Mouse (Mus musculus) liver, embryonic 15.5 days (tissue): ENCODE results near the gene Pdgfb. TPM values are rescaled to one million over a fixed set of nuclear protein-coding genes. Genes with fewer than 3 reads are reported as not detected.

Experiments
- ATAC-seq: fragments of 200-750 bp; cut with Nextera tagmentation; 2 replicates; pipeline ENCODE4 v1.8.0; 2017; ENCODE audit warnings: moderate number of reproducible peaks, mild to moderate bottlenecking, moderate library complexity; ENCODE audit not compliant: insufficient read depth
- H3K27ac ChIP-seq: fragments of 300-500 bp; sonication (generic); replicated peaks from 2 replicates; pipeline ENCODE4 v1.5.1; 2015; ENCODE audit warnings: mild to moderate bottlenecking, inconsistent platforms
- H3K27me3 ChIP-seq: fragments of 300-500 bp; sonication (generic); 2 replicates; pipeline ENCODE4 v1.6.1; 2015; ENCODE audit warnings: mild to moderate bottlenecking, inconsistent platforms
- H3K36me3 ChIP-seq: fragments of 300-500 bp; sonication (generic); replicated peaks from 2 replicates; pipeline ENCODE4 v1.6.1; 2015; ENCODE audit warnings: moderate library complexity, mild to moderate bottlenecking, inconsistent platforms
- H3K4me1 ChIP-seq: fragments of 300-500 bp; sonication (generic); replicated peaks from 2 replicates; pipeline ENCODE4 v1.6.1; 2015; ENCODE audit warnings: inconsistent platforms
- H3K4me2 ChIP-seq: fragments of 300-500 bp; sonication (generic); 2 replicates; pipeline ENCODE4 v1.6.1; 2015; ENCODE audit warnings: moderate library complexity, mild to moderate bottlenecking, inconsistent platforms
- H3K4me3 ChIP-seq: fragments of 300-500 bp; sonication (generic); replicated peaks from 2 replicates; pipeline ENCODE4 v1.5.1; 2015; ENCODE audit warnings: mild to moderate bottlenecking, inconsistent platforms
- H3K9ac ChIP-seq: fragments of 300-500 bp; sonication (generic); 2 replicates; pipeline ENCODE4 v1.6.1; 2015; ENCODE audit warnings: moderate library complexity, mild to moderate bottlenecking, inconsistent platforms
- H3K9me3 ChIP-seq: fragments of 300-500 bp; sonication (generic); replicated peaks from 2 replicates; pipeline ENCODE4 v1.6.1; 2016; ENCODE audit warnings: inconsistent platforms
- WGBS: fragments of 180-500 bp; shearing (Covaris S2); methylation state at CpG from one replicate; pipeline ENCODE4 v1.1.7; 2015; ENCODE audit warnings: mixed read lengths; ENCODE audit not compliant: insufficient replicate concordance; 5-methylcytosine and 5-hydroxymethylcytosine counted together
- polyA plus RNA-seq: library from polyadenylated mRNA; unstranded; fragments of >200 nt; fragmentation: Nextera tagmentation; extraction: Ambion mirVana; gene quantifications from 2 replicates; pipeline ENCODE4 v1.2.1, GENCODE M21; 2015

The Pdgfb gene
- polyA plus RNA-seq, 1 experiment from 2014 or later: 0.51 TPM

DNA sequence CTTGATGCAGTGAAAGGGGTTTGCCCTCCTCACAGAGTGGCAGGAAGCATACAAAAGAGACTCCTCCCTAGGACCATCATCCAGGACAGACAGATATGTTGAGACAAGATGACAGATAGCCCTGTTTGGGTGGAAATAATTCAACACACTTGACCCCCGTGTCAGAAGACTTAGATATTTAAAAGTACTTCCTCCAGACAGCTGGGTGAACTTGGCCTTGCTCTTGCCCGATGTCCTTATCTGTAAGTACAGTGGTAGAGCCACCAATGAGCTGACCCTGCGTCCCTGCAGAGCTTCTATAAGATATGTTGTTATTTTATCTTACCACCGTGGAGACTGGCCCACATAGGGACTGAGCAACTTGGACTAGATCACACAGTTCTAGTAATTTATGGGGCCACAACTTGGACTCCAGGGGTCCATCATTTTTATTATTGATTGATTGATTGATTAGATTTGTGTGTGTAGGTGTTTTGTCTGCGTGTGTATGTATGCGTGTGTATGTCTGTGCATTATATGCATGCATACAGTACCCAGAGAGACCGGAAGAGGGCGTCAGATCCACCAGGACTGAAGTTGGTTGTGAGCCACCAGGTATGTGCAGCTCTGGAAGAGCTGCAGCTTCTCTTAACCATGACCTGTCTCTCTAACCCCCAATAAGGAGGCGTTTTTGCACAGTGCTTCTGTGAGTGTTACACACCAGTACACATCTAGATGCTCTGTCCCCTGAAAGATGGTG, 2.0 kb upstream of the Pdgfb start:
- no peak overlapping the region for H3K4me3 ChIP-seq
- no peak overlapping the region for H3K4me2 ChIP-seq
- H3K27me3 ChIP-seq: peaks cover 54% of the 10 kb centered on the region
- no peaks in the 10 kb centered on the region for H3K36me3 ChIP-seq
- 50% methylated on average over 9 of the region's 9 CpGs for WGBS
- no peak overlapping the region for H3K27ac ChIP-seq
- no peak overlapping the region for H3K9ac ChIP-seq
- no peaks in the 10 kb centered on the region for H3K9me3 ChIP-seq
- no peak for ATAC-seq
- peaks cover 24% of the 10 kb centered on the region for H3K4me1 ChIP-seq

DNA sequence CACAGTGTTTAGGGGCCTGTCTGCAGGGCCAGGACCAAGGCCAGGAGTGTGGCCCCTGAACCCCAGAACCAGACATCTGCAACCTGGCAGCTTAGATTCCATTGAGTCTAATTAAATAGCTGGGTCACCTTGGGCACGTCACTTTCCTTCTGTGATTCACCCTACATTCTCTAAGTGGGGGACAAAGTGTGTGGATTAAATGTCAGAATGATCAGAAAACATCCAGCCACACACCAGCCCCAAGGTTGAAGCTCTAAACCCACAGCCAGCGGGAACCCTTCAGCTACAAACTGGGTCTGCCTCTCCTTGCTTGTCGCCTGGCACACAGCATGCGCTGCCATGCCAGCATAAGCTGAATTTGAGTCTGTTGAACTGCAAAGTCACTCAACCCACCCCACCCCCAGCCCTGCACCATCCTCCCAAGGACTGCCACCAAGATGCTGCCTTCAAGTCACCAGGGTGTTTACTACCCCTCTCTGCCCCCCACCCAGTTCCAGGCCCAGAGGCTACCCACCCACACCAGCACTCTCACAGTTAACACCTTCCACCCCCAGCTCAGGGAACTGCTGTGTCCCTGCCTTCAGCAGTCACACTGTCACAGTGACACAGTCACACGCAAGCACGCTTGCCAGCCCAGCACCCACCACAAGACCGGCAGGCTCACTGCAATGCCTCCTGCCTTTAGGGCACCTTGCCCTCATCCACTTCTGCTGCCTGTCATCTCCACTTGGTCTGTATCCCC, 605 bp upstream of the Pdgfb start:
- peaks cover 67% of the 10 kb centered on the region for H3K27me3 ChIP-seq
- H3K9me3 ChIP-seq: no peaks in the 10 kb centered on the region
- peaks cover 24% of the 10 kb centered on the region for H3K4me1 ChIP-seq
- H3K4me3 ChIP-seq: no peak overlapping the region
- WGBS: 61% methylated on average over 7 of the region's 7 CpGs
- no peak for ATAC-seq
- peak overlapping the region; percentile 69 for H3K4me2 ChIP-seq
- H3K36me3 ChIP-seq: no peaks in the 10 kb centered on the region
- H3K27ac ChIP-seq: no peak overlapping the region
- no peak overlapping the region for H3K9ac ChIP-seq

DNA sequence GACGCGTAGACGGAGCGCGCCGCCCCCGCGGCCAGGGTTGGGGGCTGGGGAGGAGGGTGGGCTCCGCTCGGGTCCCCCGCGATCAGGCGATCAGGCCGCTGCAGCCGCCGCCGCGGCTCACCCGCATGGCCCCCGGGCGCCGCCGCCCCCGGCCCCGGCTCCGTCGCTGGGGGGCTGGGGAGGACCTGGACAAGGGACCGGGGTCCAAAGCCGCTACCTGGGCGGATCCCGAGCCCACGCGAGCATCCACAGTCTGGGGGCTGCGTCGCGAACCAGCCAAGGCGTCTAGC, 801 bp downstream of the Pdgfb start:
- Histone ChIP-seq H3K27ac (no peak overlapping the region), H3K9ac (peak overlapping the region; percentile 27; the same call in 1 of the 2 replicates)

GRCm38 (mm10) chr15:80013256-80014030, 1.3 kb downstream of the Pdgfb start:
- Histone ChIP-seq H3K27ac (no peak overlapping the region), H3K9ac (peak overlapping the region; percentile 27; the same call in 1 of the 2 replicates), H3K4me2 (peak overlapping the region; percentile 69), H3K4me3 (peak overlapping the region; percentile 53), H3K4me1 (peaks cover 24% of the 10 kb centered on the region), H3K36me3 (no peaks in the 10 kb centered on the region), H3K9me3 (no peaks in the 10 kb centered on the region), H3K27me3 (peaks cover 74% of the 10 kb centered on the region)
- ATAC-seq: no peak
- 1% methylated on average over 35 of the region's 36 CpGs for WGBS

More for the DNA sequence above, 801 bp downstream of the Pdgfb start:
- peak overlapping the region; percentile 69 for H3K4me2 ChIP-seq
- H3K4me1 ChIP-seq: peaks cover 24% of the 10 kb centered on the region
- H3K36me3 ChIP-seq: no peaks in the 10 kb centered on the region
- no peaks in the 10 kb centered on the region for H3K9me3 ChIP-seq
- peak overlapping the region; percentile 53 for H3K4me3 ChIP-seq
- under 1% methylated on average over 37 of the region's 37 CpGs for WGBS
- no peak for ATAC-seq
- peaks cover 74% of the 10 kb centered on the region for H3K27me3 ChIP-seq

DNA sequence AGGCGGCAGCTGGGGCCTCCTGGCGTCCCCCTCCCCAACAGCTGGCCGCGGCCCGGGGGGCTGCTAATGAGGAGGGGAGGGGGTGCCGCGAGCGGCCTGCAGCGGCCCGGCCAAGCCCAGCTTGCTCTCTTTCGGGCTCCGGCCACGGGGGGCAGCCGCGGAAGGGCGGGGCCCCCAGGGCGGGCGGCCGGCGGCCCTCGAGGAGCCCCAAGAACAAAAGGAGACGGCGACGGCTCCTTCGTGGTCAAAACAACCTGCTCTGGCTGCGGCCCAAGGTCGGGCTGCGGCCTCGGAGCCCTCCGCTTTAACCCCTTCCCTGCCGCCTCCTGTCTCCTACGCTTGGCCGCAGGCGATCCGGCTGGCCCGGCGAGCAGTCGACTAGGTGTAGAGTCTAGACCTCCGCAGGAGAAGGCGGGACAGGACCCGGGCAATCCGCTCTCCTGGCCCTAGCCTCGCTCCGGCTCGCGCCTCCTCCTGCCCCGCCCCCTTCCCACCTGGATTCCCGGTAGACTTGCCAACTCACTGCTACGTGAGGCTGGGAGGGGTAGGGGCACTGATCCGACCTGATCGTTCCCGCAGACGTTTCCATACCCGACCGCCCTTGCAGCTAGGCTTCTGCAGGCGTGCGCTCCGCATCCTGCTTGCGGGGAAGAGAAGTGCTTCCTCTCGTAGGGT, 2.1 kb downstream of the Pdgfb start:
- Histone ChIP-seq H3K27ac (no peak overlapping the region), H3K9ac (no peak overlapping the region), H3K27me3 (peaks cover 77% of the 10 kb centered on the region)

GRCm38 (mm10) chr15:80011778-80012526, 2.8 kb downstream of the Pdgfb start:
- no peak overlapping the region for H3K27ac ChIP-seq
- WGBS: 3% methylated on average over 56 of the region's 56 CpGs
- peaks cover 24% of the 10 kb centered on the region for H3K4me1 ChIP-seq
- peak overlapping the region; percentile 69 for H3K4me2 ChIP-seq
- ATAC-seq: no peak; the same call in 1 of the 2 replicates
- H3K4me3 ChIP-seq: peak overlapping the region; percentile 53
- peaks cover 76% of the 10 kb centered on the region for H3K27me3 ChIP-seq
- H3K36me3 ChIP-seq: no peaks in the 10 kb centered on the region
- no peaks in the 10 kb centered on the region for H3K9me3 ChIP-seq
- H3K9ac ChIP-seq: no peak overlapping the region

More for the DNA sequence above, 2.1 kb downstream of the Pdgfb start:
- peak overlapping the region; percentile 69 for H3K4me2 ChIP-seq
- peak overlapping the region; percentile 53 for H3K4me3 ChIP-seq
- H3K4me1 ChIP-seq: peaks cover 24% of the 10 kb centered on the region
- 1% methylated on average over 60 of the region's 60 CpGs for WGBS
- H3K9me3 ChIP-seq: no peaks in the 10 kb centered on the region
- peak; percentile 29; the same call in 1 of the 2 replicates for ATAC-seq
- H3K36me3 ChIP-seq: no peaks in the 10 kb centered on the region

GRCm38 (mm10) chr15:80011194-80011593, 3.6 kb downstream of the Pdgfb start:
- H3K36me3 ChIP-seq: no peaks in the 10 kb centered on the region
- H3K9me3 ChIP-seq: no peaks in the 10 kb centered on the region
- ATAC-seq: no peak
- H3K27me3 ChIP-seq: peaks cover 70% of the 10 kb centered on the region
- H3K4me3 ChIP-seq: no peak overlapping the region
- peaks cover 24% of the 10 kb centered on the region for H3K4me1 ChIP-seq
- H3K9ac ChIP-seq: no peak overlapping the region
- H3K27ac ChIP-seq: no peak overlapping the region
- 17% methylated on average over 6 of the region's 6 CpGs for WGBS
- 0 out of 2 replicates have a peak overlapping the region, but pooled peaks have one; percentile 69 for H3K4me2 ChIP-seq

DNA sequence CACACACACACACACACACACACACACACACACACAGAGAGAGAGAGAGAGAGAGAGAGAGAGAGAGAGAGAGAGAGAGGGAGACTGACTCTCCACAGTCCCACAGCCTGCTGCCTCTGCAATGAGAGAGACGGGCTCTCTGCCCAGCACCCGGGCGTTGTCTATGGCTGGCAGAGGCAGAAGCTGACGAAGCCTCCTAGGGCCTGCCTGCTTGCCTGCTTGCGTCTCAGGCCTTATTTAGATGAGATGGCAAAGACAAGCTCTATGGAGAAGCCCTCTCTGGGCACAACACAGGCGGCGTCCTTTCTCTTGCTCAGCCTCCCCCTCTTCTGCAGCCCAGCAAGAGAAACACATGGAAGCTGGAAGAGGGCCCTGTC, 4.6 kb downstream of the Pdgfb start:
- no peaks in the 10 kb centered on the region for H3K36me3 ChIP-seq
- H3K27me3 ChIP-seq: peaks cover 66% of the 10 kb centered on the region
- no peak overlapping the region for H3K9ac ChIP-seq
- no peaks in the 10 kb centered on the region for H3K9me3 ChIP-seq
- ATAC-seq: no peak
- peaks cover 30% of the 10 kb centered on the region for H3K4me1 ChIP-seq
- H3K27ac ChIP-seq: no peak overlapping the region
- no peak overlapping the region for H3K4me2 ChIP-seq
- WGBS: 48% methylated on average over 7 of the region's 7 CpGs
- H3K4me3 ChIP-seq: no peak overlapping the region

- H3K9ac ChIP-seq: no peak overlapping the region
- WGBS: 61% methylated on average over 12 of the region's 12 CpGs
- ATAC-seq: no peak
- H3K4me3 ChIP-seq: no peak overlapping the region
- H3K4me1 ChIP-seq: peaks cover 34% of the 10 kb centered on the region
- H3K36me3 ChIP-seq: no peaks in the 10 kb centered on the region
- H3K27ac ChIP-seq: no peak overlapping the region
- no peak overlapping the region for H3K4me2 ChIP-seq
- peaks cover 66% of the 10 kb centered on the region for H3K27me3 ChIP-seq
- no peaks in the 10 kb centered on the region for H3K9me3 ChIP-seq
Measured at GRCm38 (mm10) chr15:80009421-80010181, 5.2 kb downstream of the Pdgfb start.

DNA sequence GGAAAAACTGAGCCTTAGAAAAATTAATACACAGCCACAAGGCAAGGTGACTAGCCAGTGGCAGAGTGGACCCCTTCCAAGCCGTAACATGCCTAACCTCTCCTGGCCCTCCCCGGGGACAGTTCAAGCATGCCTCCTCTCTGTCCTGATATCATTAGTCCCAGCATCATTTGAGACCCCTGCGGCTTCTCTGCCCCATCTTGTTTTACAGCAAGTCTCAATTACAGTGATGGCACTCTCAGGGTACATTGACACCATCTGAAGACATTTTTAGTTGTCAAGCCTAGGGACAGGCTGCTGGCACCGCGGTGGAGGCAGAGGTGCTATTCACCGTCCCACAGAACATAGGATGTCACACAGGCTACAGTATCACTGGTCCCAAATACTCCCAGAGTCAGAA, 6.3 kb downstream of the Pdgfb start:
- Histone ChIP-seq H3K27me3 (peaks cover 57% of the 10 kb centered on the region), H3K36me3 (no peaks in the 10 kb centered on the region), H3K4me2 (no peak overlapping the region), H3K9ac (no peak overlapping the region), H3K4me1 (peaks cover 25% of the 10 kb centered on the region), H3K9me3 (no peaks in the 10 kb centered on the region), H3K4me3 (no peak overlapping the region), H3K27ac (no peak overlapping the region)
- WGBS: 73% methylated on average over 6 of the region's 6 CpGs
- no peak for ATAC-seq
